Mouse (Mus musculus): ENCODE data around the gene Tmem214. TPM values are rescaled to one million over a fixed set of nuclear protein-coding genes. Genes with fewer than 3 reads are reported as not detected.
A peak's percentile ranks its signal among the peaks of the same experiment; 100 is the strongest.

The Tmem214 gene
- polyA plus RNA-seq (2015; fragmentation: Nextera tagmentation; extraction: Ambion mirVana): 72.3 and 76.3 TPM in 2 replicates

DNA sequence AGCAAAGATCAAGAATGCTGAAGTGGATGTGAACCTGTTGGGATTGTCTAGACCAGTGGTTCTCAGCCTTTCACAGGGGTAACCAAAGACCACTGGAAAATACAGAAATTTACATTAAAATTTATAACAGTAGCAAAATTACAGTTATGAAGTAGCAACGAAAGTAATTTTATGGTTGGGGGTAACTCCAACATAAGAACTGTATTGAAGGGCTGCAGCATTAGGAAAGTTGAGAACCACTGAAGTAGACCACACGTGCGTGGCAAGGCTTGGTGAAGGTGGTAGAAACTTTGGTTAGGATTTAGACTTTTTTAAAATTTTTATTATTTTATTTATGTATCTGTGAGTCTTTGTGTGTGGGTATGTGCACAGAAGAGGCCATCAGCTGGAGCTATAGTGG is at the start of gene Tmem214:
Gene Tmem214 (plus strand): TSS at position 301 of the 400 bp plus-strand sequence.
- H3K27me3 ChIP-seq (replicated peaks): no peaks in the 10 kb centered on the region
- H3K36me3 ChIP-seq: peaks cover 13% of the 10 kb centered on the region; the same call in 1 of the 2 replicates
- no peak within 1 kb of the TSS for H3K9ac ChIP-seq
- no peak within 1 kb of the TSS for H3K4me3 ChIP-seq (replicated peaks)
- no peaks in the 10 kb centered on the region for H3K9me3 ChIP-seq
- peak within 1 kb of the TSS; percentile 71 for H3K4me2 ChIP-seq (replicated peaks)
- peaks cover 12% of the 10 kb centered on the region for H3K4me1 ChIP-seq (replicated peaks)
- no peak for ATAC-seq
- WGBS: 93% methylated on average over 3 of the region's 3 CpGs
- no peak within 1 kb of the TSS for H3K27ac ChIP-seq

DNA sequence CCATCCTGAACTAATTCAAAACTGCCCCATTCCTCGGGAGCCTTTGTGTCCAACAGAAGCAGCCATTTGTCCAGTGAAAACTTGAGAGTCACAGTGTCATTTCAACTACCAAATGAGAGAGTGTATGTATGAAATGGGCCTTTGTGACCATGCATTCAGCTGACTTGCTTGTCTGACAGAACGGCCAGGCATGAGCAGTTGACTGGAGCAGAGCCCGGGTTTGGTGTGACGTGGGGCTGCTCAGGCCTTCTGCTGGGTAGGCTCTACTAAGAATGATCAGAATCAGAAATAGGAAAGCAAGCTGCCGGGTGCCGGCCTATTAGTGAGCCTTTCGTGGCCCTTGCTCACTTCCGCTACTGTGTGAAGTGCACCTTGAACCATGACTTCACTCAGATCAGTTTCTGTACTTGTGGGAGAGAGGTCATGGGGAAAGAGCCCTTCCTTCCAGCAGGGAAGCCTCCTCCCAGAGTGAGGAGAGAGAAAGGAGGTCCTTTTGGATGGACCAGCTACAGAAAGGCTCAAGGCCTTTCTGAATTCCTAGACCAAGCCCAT is 49.0 kb upstream of the Tmem214 start:
- no peak overlapping the region for H3K4me2 ChIP-seq (replicated peaks)
- 94% methylated on average over 8 of the region's 8 CpGs for WGBS
- no peak overlapping the region for H3K9ac ChIP-seq
- H3K4me3 ChIP-seq (replicated peaks): no peak overlapping the region
- H3K27me3 ChIP-seq (replicated peaks): no peaks in the 10 kb centered on the region
- no peaks in the 10 kb centered on the region for H3K36me3 ChIP-seq
- ATAC-seq: no peak
- H3K9me3 ChIP-seq: no peaks in the 10 kb centered on the region
- no peak overlapping the region for H3K27ac ChIP-seq
- H3K4me1 ChIP-seq (replicated peaks): peaks cover 5% of the 10 kb centered on the region

DNA sequence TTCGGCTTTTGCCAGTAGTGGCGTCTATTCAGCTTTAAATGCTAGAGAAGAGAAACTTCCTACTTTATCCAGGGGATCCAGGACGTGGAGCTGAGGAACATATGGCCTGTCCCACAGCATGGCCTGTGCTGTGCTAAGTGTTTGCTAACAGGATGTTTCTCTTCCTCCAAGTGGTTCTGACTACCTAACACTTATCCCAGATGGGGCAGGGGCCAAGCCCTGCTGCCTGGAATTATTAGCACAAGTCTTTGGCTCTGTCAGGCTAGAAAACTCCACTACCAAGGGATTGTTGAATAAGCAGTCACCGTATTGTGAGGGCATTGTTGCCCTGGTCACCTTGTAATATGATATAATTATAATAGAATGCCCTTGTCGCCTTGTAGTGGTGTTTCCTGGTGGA is 45.1 kb upstream of the Tmem214 start:
- no peaks in the 10 kb centered on the region for H3K4me1 ChIP-seq (replicated peaks)
- H3K36me3 ChIP-seq: no peaks in the 10 kb centered on the region
- H3K4me3 ChIP-seq (replicated peaks): no peak overlapping the region
- WGBS: 73% methylated on average over 5 of the region's 5 CpGs
- no peaks in the 10 kb centered on the region for H3K27me3 ChIP-seq (replicated peaks)
- no peak overlapping the region for H3K4me2 ChIP-seq (replicated peaks)
- H3K9ac ChIP-seq: no peak overlapping the region
- no peak overlapping the region for H3K27ac ChIP-seq
- no peaks in the 10 kb centered on the region for H3K9me3 ChIP-seq
- no peak for ATAC-seq

DNA sequence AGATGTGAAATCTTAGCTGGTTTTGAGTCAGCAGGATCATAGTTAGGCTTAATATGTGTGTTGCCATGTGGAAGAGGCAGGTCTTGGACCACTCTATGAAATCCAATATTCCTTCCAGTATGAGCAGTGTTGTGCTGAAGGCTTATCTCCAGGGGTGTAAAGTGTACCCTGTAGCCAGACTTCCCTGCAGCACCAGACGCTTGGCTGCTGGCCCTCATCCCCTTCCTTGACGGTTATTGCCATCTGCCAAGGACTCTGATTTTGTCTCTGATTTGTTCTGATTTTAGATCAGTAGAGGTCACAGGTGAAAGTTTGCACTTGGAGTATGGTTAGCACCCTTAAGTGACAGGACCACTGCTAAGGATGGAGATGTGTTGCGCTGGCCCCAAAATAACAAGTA is 44.7 kb upstream of the Tmem214 start:
- Histone ChIP-seq H3K9me3 (no peaks in the 10 kb centered on the region), H3K4me3 (replicated peaks) (no peak overlapping the region), H3K27ac (no peak overlapping the region), H3K4me1 (replicated peaks) (no peaks in the 10 kb centered on the region), H3K9ac (no peak overlapping the region), H3K4me2 (replicated peaks) (no peak overlapping the region), H3K36me3 (no peaks in the 10 kb centered on the region), H3K27me3 (replicated peaks) (no peaks in the 10 kb centered on the region)
- 83% methylated on average over 3 of the region's 3 CpGs for WGBS
- ATAC-seq: no peak

DNA sequence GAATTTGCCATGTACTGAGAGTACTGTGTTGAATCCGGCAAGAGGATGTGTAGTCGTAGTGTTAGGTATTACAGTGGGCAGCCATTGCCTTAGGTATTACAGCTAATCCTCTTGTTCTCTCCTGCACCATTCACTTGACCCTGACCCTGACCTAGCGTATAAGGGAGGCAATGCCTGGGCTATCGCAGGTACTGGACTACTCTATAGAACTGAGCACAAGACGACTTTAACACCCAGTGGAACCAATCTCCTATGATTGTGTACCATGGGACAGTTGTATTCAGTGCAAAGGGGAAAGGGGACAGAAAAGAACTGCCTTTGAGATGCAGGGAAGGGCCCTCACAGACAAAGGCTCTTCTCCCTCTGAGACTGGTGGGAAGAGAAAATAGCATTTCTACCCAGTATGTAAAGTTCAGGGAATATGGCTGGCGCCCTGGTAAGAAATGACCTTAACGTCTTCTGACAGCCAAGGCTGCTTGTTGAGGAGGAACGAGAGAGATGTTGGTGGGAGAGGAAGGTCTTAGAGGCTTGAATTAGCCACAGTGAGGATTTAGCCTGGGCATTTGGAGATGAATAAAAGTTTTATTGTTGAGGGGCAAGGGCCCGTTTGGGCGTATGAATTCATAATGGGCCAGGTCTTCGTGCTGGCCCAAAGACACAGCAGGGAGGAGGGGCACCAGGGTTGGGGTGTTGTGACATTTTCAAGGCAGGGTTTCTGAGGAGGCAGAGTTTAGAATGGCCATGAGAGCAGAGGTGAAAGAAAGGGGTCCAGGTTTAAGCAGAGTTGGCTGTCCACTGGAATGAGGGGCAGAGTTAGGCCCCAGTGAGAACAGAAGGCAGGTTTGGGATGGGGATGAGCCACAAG is 43.5 kb upstream of the Tmem214 start:
- Histone ChIP-seq H3K27ac (no peak overlapping the region), H3K4me3 (replicated peaks) (no peak overlapping the region), H3K9ac (no peak overlapping the region), H3K27me3 (replicated peaks) (no peaks in the 10 kb centered on the region), H3K4me1 (replicated peaks) (no peaks in the 10 kb centered on the region), H3K9me3 (no peaks in the 10 kb centered on the region), H3K4me2 (replicated peaks) (no peak overlapping the region), H3K36me3 (no peaks in the 10 kb centered on the region)
- 88% methylated on average over 11 of the region's 11 CpGs for WGBS
- no peak for ATAC-seq

DNA sequence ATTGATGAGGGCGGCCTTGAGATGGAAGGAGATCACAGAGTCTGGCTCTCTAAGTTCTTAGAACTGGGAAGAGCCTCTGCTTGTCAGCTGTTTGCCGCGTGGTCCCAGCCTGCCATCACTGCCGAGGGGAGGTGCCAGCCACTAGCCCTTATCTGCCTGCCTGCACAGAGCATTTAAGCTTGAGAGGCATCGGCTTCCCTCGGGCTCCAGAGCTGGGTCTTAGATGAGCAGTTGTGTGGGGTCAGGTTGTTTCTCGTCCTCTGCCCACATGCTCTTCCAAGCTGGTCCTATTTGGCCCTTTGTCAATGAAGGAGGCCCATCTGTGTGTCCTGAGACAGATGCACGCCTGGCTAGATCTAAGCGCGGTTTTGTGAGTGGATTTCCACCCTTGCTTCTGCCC is 42.6 kb upstream of the Tmem214 start:
- H3K4me2 ChIP-seq (replicated peaks): no peak overlapping the region
- H3K27me3 ChIP-seq (replicated peaks): no peaks in the 10 kb centered on the region
- no peak overlapping the region for H3K27ac ChIP-seq
- no peaks in the 10 kb centered on the region for H3K9me3 ChIP-seq
- H3K4me1 ChIP-seq (replicated peaks): no peaks in the 10 kb centered on the region
- no peak overlapping the region for H3K9ac ChIP-seq
- no peaks in the 10 kb centered on the region for H3K36me3 ChIP-seq
- 67% methylated on average over 10 of the region's 10 CpGs for WGBS
- H3K4me3 ChIP-seq (replicated peaks): no peak overlapping the region
- no peak for ATAC-seq

DNA sequence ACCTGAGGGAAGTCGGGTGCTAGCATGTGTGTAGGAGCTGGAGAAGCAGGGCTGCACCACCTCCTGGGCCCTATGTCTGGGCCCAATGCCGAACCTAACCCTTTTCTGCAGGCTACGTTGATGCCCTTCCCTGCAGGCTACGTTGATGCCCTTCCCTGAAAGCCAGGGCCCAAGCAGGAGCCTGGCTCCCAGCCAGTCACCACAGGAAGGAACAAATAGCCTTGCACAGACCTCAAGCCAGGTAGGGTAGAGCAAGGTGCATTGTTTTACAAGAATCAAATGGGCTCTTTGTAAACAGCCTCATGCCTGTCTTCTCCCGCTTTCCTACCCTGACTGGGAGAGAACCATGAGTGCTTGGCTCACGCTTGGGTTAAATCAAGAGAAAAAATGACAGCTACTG is 42.0 kb upstream of the Tmem214 start:
- Histone ChIP-seq H3K36me3 (no peaks in the 10 kb centered on the region), H3K4me2 (replicated peaks) (no peak overlapping the region), H3K4me3 (replicated peaks) (no peak overlapping the region), H3K27ac (no peak overlapping the region), H3K9ac (no peak overlapping the region), H3K9me3 (no peaks in the 10 kb centered on the region), H3K4me1 (replicated peaks) (no peaks in the 10 kb centered on the region), H3K27me3 (replicated peaks) (no peaks in the 10 kb centered on the region)
- ATAC-seq: no peak
- 79% methylated on average over 6 of the region's 6 CpGs for WGBS

DNA sequence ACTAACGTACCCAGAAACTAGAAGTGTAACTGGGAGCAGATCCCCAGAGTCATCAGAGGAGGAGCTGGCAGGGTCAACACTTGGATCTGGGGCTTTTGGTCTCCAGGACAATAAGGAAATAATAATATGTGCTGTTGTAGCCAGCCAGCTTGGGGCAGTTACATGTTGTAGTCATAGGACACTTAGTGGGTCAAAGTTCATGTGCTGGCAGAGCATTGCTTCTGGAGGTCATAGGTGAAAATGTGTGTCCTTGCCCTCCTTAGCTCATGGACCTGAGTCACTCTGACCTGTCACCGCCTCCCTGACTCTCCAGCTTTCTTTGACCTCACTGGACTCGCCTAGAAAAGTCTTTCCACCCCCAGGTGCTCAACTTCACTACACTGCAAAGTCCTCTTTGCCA is 34.4 kb upstream of the Tmem214 start:
- H3K36me3 ChIP-seq: no peaks in the 10 kb centered on the region
- no peak overlapping the region for H3K27ac ChIP-seq
- 87% methylated on average over 3 of the region's 3 CpGs for WGBS
- H3K9ac ChIP-seq: no peak overlapping the region
- no peaks in the 10 kb centered on the region for H3K4me1 ChIP-seq (replicated peaks)
- no peak overlapping the region for H3K4me3 ChIP-seq (replicated peaks)
- H3K4me2 ChIP-seq (replicated peaks): no peak overlapping the region
- ATAC-seq: peak; percentile 53; the same call in 1 of the 2 replicates
- H3K27me3 ChIP-seq (replicated peaks): no peaks in the 10 kb centered on the region
- H3K9me3 ChIP-seq: no peaks in the 10 kb centered on the region

DNA sequence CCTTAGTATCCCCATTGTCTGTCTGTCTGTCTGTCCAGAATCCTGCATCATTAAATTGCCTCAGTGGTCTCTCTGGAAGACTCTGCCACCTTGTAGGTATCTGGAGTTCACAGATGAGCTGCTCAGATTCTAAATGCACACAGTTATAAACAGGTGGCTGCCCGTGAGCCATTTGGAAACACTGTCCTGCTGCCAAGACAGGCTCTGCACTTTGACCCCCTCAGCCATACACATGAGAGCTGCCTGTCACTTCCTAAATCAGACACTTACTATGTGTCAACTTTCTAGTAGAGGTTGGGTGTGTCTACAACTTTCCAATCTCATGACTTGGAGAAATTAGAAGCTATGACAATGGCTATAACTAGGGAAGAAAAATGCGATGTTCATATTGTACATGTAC is 28.1 kb upstream of the Tmem214 start:
- no peaks in the 10 kb centered on the region for H3K27me3 ChIP-seq (replicated peaks)
- no peak overlapping the region for H3K9ac ChIP-seq
- WGBS: 69% methylated on average over 2 of the region's 2 CpGs
- H3K27ac ChIP-seq: no peak overlapping the region
- no peak for ATAC-seq
- H3K36me3 ChIP-seq: no peaks in the 10 kb centered on the region
- H3K4me3 ChIP-seq (replicated peaks): no peak overlapping the region
- H3K4me2 ChIP-seq (replicated peaks): no peak overlapping the region
- H3K9me3 ChIP-seq: no peaks in the 10 kb centered on the region
- H3K4me1 ChIP-seq (replicated peaks): no peaks in the 10 kb centered on the region

DNA sequence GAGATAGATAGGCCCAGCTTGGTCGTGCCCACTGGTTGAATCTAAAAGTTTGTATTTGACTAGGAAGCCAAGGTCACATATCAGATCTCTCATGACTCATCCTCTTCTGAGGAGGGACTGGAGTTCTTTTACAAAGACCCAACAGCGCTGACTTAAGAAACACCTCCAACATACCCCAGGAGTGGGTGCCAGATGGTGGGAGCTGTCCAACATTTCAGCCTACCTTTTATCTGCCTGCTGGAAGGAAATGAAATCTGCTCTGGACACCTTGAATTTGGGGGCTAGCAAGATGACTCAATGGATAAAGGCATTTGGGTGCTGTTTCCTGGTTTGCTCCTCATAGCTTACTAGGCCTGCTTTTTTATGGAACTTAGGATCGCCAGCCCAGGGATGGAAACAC is 25.9 kb upstream of the Tmem214 start:
- H3K27me3 ChIP-seq (replicated peaks): no peaks in the 10 kb centered on the region
- no peaks in the 10 kb centered on the region for H3K9me3 ChIP-seq
- WGBS: 46% methylated on average over 3 of the region's 3 CpGs
- H3K36me3 ChIP-seq: no peaks in the 10 kb centered on the region
- ATAC-seq: no peak
- no peak overlapping the region for H3K4me2 ChIP-seq (replicated peaks)
- no peaks in the 10 kb centered on the region for H3K4me1 ChIP-seq (replicated peaks)
- no peak overlapping the region for H3K4me3 ChIP-seq (replicated peaks)
- no peak overlapping the region for H3K27ac ChIP-seq
- H3K9ac ChIP-seq: no peak overlapping the region

DNA sequence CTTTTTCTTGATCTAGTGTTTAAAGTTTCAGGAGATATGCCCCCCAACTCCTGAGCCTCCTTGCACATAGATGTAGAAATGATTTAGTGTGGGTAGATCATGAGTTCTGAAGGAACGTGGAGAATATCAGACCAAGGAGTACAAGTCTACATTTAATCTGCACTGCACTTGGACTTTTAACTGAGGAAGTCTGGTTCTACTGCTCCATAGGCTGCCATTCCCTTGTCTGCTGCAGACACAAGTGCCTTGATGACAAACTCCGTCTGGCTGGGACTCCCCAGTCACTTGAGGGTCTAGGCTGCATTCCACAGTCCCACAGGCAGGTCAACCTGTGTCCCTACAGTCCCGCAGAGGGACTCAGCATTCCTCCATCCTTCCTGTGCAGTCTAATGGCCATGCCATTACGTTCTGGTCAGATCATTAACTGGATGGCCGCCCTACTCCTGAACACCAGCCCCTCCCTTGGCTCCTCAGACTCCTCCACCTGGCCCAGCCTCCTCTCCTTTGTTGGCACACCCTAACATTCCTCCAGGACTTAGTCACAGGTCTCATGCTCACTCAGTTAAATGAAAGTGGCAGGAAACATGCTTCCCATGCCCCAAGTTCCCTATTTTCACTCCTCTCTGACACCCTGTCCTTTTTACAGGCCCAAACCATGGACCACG is 17.8 kb upstream of the Tmem214 start:
- H3K27ac ChIP-seq: peak overlapping the region; percentile 60; the same call in 1 of the 2 replicates

DNA sequence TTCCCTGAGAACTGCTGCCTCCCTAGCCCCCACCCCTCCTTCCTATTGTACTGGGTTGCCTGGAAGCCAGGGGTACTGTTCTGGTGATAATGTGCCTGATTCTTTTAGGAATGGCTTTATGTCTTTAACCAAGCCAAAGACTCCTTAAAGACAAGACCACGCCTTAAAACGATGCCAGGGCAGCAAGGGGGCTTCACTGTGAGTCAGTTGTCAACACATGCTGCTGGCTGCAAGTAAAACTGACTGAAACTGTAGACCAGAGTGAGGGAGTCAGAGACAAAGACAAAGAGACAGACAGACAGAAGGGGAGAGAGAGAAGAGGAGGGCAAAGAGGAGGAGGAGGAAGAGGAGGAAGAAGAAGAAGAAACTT is 17.3 kb upstream of the Tmem214 start:
- Histone ChIP-seq H3K4me3 (replicated peaks) (no peak overlapping the region), H3K36me3 (no peaks in the 10 kb centered on the region), H3K27me3 (replicated peaks) (no peaks in the 10 kb centered on the region), H3K4me2 (replicated peaks) (no peak overlapping the region), H3K27ac (peak overlapping the region; percentile 60; the same call in 1 of the 2 replicates), H3K4me1 (replicated peaks) (peaks cover 6% of the 10 kb centered on the region; the same call in 1 of the 2 replicates), H3K9me3 (no peaks in the 10 kb centered on the region), H3K9ac (no peak overlapping the region)
- WGBS: 74% methylated on average over 2 of the region's 2 CpGs
- ATAC-seq: 0 out of 2 replicates have a peak, but pooled peaks have one; percentile 5

More for the DNA sequence above, 17.8 kb upstream of the Tmem214 start:
- WGBS: 38% methylated on average over 6 of the region's 6 CpGs
- Histone ChIP-seq H3K4me1 (replicated peaks) (peaks cover 6% of the 10 kb centered on the region; the same call in 1 of the 2 replicates), H3K9me3 (no peaks in the 10 kb centered on the region), H3K4me2 (replicated peaks) (0 out of 2 replicates have a peak overlapping the region, but pooled peaks have one; percentile 22), H3K4me3 (replicated peaks) (no peak overlapping the region), H3K36me3 (no peaks in the 10 kb centered on the region), H3K9ac (no peak overlapping the region), H3K27me3 (replicated peaks) (no peaks in the 10 kb centered on the region)
- peak; percentile 96 for ATAC-seq
